Mouse (Mus musculus) B cell, adult 67 days (primary cell): ENCODE data around the gene Pax6. TPM values are rescaled to one million over a fixed set of nuclear protein-coding genes. Genes with fewer than 3 reads are reported as not detected.

Source experiments
- total RNA-seq, 2 experiments: library from RNA; stranded (reverse); gene quantifications; 4 replicates each; pipeline ENCODE4 v1.2.4; 2023

The Pax6 gene
- total RNA-seq, result not detected

GRCm38 (mm10) chr2:105668271-105669270 lies at the start of gene Pax6:
TSS of gene Pax6 (plus strand) at chr2:105668900.

Other genes starting within 250 kb of the Pax6 start
- gene Elp4, start 235.7 kb downstream of the Pax6 start, total RNA-seq, result 10 to 100 TPM; 13.1 to 15.4 TPM
- 10 to 100 TPM; 18.1 to 25.0 TPM for gene Immp1l, start 235.7 kb downstream of the Pax6 start, total RNA-seq